Mouse (Mus musculus) intestine, postnatal 0 days (tissue): Measurements from ENCODE around the gene Aldh18a1. TPM values are rescaled to one million over a fixed set of nuclear protein-coding genes. Genes with fewer than 3 reads are reported as not detected.

Experiments
- ATAC-seq: fragments of 200-750 bp; cut with Nextera tagmentation; 2 replicates; pipeline ENCODE4 v1.8.0; 2017; ENCODE audit warnings: mild to moderate bottlenecking, moderate TSS enrichment, moderate library complexity
- H3K27ac ChIP-seq: fragments of 300-500 bp; sonication (generic); 2 replicates; pipeline ENCODE4 v1.5.1; 2014; ENCODE audit warnings: mild to moderate bottlenecking, low read depth, low read length, moderate library complexity
- H3K27me3 ChIP-seq: fragments of 300-500 bp; sonication (generic); replicated peaks from 2 replicates; pipeline ENCODE4 v1.6.1; 2014; ENCODE audit warnings: low read length, mixed read lengths; ENCODE audit not compliant: control insufficient read depth, insufficient read depth
- H3K36me3 ChIP-seq: fragments of 300-500 bp; sonication (generic); 2 replicates; pipeline ENCODE4 v1.6.1; 2014; ENCODE audit warnings: mild to moderate bottlenecking, moderate library complexity; ENCODE audit not compliant: control insufficient read depth, insufficient read depth
- H3K4me1 ChIP-seq: fragments of 300-500 bp; sonication (generic); replicated peaks from 2 replicates; pipeline ENCODE4 v1.6.1; 2014; ENCODE audit warnings: antibody characterized with exemption, low read length, mixed read lengths; ENCODE audit not compliant: control insufficient read depth, insufficient read depth
- H3K4me2 ChIP-seq: fragments of 300-500 bp; sonication (generic); replicated peaks from 2 replicates; pipeline ENCODE4 v1.6.1; 2014; ENCODE audit warnings: low read depth, mild to moderate bottlenecking, moderate library complexity
- H3K4me3 ChIP-seq: fragments of 300-500 bp; sonication (generic); 2 replicates; pipeline ENCODE4 v1.5.1; 2014; ENCODE audit warnings: low read depth, low read length
- H3K9ac ChIP-seq: fragments of 300-500 bp; sonication (generic); 2 replicates; pipeline ENCODE4 v1.6.1; 2014; ENCODE audit warnings: mild to moderate bottlenecking, low read depth, low read length
- H3K9me3 ChIP-seq: fragments of 300-500 bp; sonication (generic); 2 replicates; pipeline ENCODE4 v1.6.1; 2016; ENCODE audit warnings: mixed run types; ENCODE audit not compliant: control insufficient read depth
- CTCF ChIP-seq: sonication (generic); IDR thresholded peaks from 2 replicates; pipeline ENCODE4 v1.5.1; 2016; ENCODE audit warnings: low read depth, mild to moderate bottlenecking, control low read depth, antibody characterized with exemption, moderate library complexity
- WGBS: fragments of 180-500 bp; shearing (Covaris S2); extraction: QIAGEN DNeasy Blood & Tissue Kit; methylation state at CpG from one replicate; pipeline ENCODE4 v1.1.7; 2014; 5-methylcytosine and 5-hydroxymethylcytosine counted together
- polyA plus RNA-seq: library from polyadenylated mRNA; unstranded; fragments of >200 nt; fragmentation: Nextera tagmentation; extraction: Ambion mirVana; gene quantifications from 2 replicates; pipeline ENCODE4 v1.2.1, GENCODE M21; 2015

Gene Aldh18a1
- polyA plus RNA-seq, 1 experiment from 2014 or later, result 204 TPM

DNA sequence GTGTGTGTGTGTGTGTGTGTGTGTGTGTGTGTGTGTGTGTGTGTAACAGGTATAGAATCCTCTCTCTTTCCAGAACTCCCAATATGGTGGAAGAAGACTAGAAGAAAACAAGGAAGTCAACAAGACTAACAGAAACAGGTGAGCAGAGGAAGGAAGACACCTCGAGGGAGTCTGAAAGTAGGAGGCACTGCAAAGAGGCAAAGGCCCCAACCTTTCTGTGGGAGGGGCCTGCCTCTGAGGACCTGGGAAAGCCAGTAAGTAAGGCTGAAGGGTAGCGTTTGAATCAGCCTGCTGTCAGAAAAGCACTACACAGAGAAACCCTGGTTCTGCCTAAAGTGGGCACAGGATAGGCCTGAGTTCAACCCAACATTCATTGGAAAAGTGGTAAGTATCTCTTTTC, 79.4 kb downstream of the Aldh18a1 start:
- no peaks in the 10 kb centered on the region for H3K27me3 ChIP-seq
- 0 out of 2 replicates have a peak, but pooled peaks cover 3% of the 10 kb centered on the region for H3K4me1 ChIP-seq
- TF ChIP-seq CTCF, result no peak
- no peak overlapping the region for H3K4me3 ChIP-seq
- H3K27ac ChIP-seq, result no peak overlapping the region
- 14% methylated on average over 2 of the region's 2 CpGs for WGBS
- H3K4me2 ChIP-seq, result no peak overlapping the region
- no peak overlapping the region for H3K9ac ChIP-seq
- no peaks in the 10 kb centered on the region for H3K9me3 ChIP-seq
- H3K36me3 ChIP-seq, result no peaks in the 10 kb centered on the region
- no peak for ATAC-seq

DNA sequence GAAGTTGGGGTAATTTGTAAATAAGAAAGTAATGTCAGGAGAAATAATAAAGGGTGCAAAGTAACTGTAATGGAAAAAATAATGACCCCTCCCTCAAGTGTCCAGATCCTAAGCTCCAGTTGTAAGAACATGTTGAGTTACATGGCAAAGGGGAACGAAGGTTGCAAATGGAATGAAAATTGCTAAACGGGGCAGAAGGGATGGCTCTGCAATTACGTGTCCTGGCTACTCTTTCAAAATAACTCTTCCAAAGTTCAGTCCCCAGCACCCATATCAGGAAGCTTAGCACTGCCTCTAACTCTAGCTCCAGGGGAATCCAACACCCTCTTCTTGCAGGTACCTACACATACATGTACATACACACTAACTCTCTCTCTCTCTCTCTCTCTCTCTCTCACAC, 81.3 kb downstream of the Aldh18a1 start:
- WGBS, result 76% methylated on average over 3 of the region's 3 CpGs

DNA sequence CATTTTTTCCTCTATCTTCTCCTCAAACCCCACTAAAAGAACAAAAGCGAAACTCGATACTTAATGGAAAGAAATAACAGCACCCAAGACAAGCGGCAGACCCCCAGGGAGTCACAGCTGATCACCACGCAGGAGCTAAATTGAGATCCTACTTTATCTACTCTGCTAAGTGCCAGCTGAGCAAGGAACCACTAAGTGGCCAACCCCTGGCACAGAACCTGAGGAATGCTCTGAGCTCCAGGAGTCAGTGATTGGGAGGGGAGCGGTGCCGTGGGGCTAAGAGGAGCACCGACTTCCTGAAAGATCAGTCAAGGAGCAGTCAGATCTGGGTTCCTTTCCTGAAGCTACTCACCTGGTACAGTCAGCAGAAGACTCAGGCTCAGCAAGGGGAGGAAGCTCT, 83.9 kb downstream of the Aldh18a1 start:
- TF ChIP-seq CTCF, result no peak
- H3K4me3 ChIP-seq, result no peak overlapping the region
- H3K4me2 ChIP-seq, result no peak overlapping the region
- H3K27me3 ChIP-seq, result no peaks in the 10 kb centered on the region
- 82% methylated on average over 7 of the region's 7 CpGs for WGBS
- H3K4me1 ChIP-seq, result peaks cover 15% of the 10 kb centered on the region; the same call in 1 of the 2 replicates
- H3K27ac ChIP-seq, result no peak overlapping the region
- no peak for ATAC-seq
- no peak overlapping the region for H3K9ac ChIP-seq
- no peaks in the 10 kb centered on the region for H3K36me3 ChIP-seq
- H3K9me3 ChIP-seq, result no peaks in the 10 kb centered on the region

More for the DNA sequence above, 81.3 kb downstream of the Aldh18a1 start:
- no peak for ATAC-seq
- Histone ChIP-seq H3K27me3 (no peaks in the 10 kb centered on the region), H3K36me3 (no peaks in the 10 kb centered on the region), H3K4me3 (no peak overlapping the region), H3K4me1 (no peaks in the 10 kb centered on the region), H3K27ac (no peak overlapping the region), H3K4me2 (no peak overlapping the region), H3K9ac (no peak overlapping the region), H3K9me3 (no peaks in the 10 kb centered on the region)
- TF ChIP-seq CTCF, result no peak

Other genes starting within 250 kb of the Aldh18a1 start
- 73.8 and 86.2 TPM in 2 replicates for gene Sorbs1, start 74.7 kb downstream of the Aldh18a1 start, polyA plus RNA-seq
- gene Tctn3, start 23.8 kb upstream of the Aldh18a1 start, polyA plus RNA-seq, result 10.4 and 11.2 TPM in 2 replicates
- gene Entpd1, start 23.9 kb upstream of the Aldh18a1 start, polyA plus RNA-seq, result 6.8 and 8.0 TPM in 2 replicates
- 0.14 TPM in 1 of 2 replicates, not detected in the other for gene Cc2d2b, start 160.3 kb upstream of the Aldh18a1 start, polyA plus RNA-seq
- 2.9 and 3.3 TPM in 2 replicates for gene Ccnj, start 242.8 kb upstream of the Aldh18a1 start, polyA plus RNA-seq